9 mouse cellular contexts compared by ENCODE assay signal in the genomic region with DNA sequence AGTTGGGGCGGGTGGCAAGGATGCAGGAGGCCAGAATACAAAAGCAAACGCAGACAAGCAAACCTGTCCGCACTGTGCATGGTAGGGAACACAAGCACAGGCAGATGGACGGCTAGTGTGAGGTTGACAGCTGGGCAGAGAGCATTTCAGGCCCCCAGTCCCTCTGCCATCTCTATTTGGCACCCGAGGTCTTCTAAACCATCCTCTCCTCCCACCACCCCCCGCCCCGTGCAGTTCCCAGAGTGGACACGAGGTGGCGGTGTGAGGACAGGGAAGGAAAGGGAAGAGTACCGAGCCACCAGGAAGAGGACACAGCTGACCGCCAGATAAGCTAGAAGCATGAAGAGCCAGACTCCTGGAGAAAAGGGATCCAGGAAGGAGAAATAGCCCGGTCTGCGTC. TPM values are rescaled to one million over a fixed set of nuclear protein-coding genes. Genes with fewer than 3 reads are reported as not detected.
A peak's percentile ranks its signal among the peaks of the same experiment; 100 is the strongest.
DNase-seq lines count a peak whose midpoint lies in the region; ATAC-seq and TF ChIP-seq lines count a peak whose summit lies in the region.
"Had no signal": no experiment of that assay in that cellular context is flagged by ENCODE, and none has a peak within 500 bp of the region (broad histone marks: within the 10 kb centered on the region; RNA-seq: fewer than 3 reads in every experiment).

No protein-coding gene starts in this region.

- no peak overlapping the region for H3K4me3 ChIP-seq in lung, adult 2 months (replicated peaks; ENCODE audit: extremely low read depth, low read depth, low read length)
- H3K4me3 ChIP-seq: embryonic facial prominence, embryonic 13.5 days had no signal

- no peaks in the 10 kb centered on the region for H3K4me1 ChIP-seq in lung, adult 2 months (ENCODE audit: control insufficient read depth, insufficient read depth, low read length)
- H3K4me1 ChIP-seq: embryonic facial prominence, embryonic 13.5 days had no signal

- TF ChIP-seq POLR2A in lung, adult 2 months (IDR thresholded peaks at IDR 0.05; ENCODE audit: borderline replicate concordance, extremely low read depth, low read depth, low read length): no peak

- intact Hi-C loops in gastrocnemius, postnatal 14 days (cut with DNase I; ENCODE audit: low total_unique reads): no loop called here

- TF ChIP-seq CTCF in lung, adult 2 months (IDR thresholded peaks at IDR 0.05; ENCODE audit: insufficient read depth, low read length): peak; percentile 46

- DNase-seq in 3T3-L1 (ENCODE audit: low read depth, low spot score) (peak; percentile 47), adipocyte (ENCODE audit: low spot score) (peak; percentile 32)
- DNase-seq in gastrocnemius, postnatal 14 days: peak; percentile 72
- DNase-seq in kidney, postnatal 10 days: peak; percentile 86
- DNase-seq in lung, adult 2 months: peak; percentile 54
- DNase-seq in ovary, postnatal 10 days (ENCODE audit: low spot score): peak; percentile 64
- peak; percentile 52 to 84 for DNase-seq in thymus, postnatal 10 days (ENCODE audit: low spot score in 2 of 2)

- 15% methylated on average over 13 of the region's 13 CpGs for WGBS in lung, adult 2 months

- peak; percentile 77 for ATAC-seq in common myeloid progenitor, adult 5-6 weeks (replicated peaks; ENCODE audit: low read depth, poor library complexity, severe bottlenecking)

RNA-seq across cellular contexts. Expression of gene Tbcel, which starts 42.5 kb away (rescaled TPM):
- 18.0 and 22.9 TPM in 2 replicates for total RNA-seq in common myeloid progenitor, adult 5-6 weeks (2017)
- total RNA-seq in gastrocnemius, postnatal 14 days (2021): 10 to 100 TPM; 19.5 to 25.0 TPM
- polyA plus RNA-seq in lung, adult 2 months (2012; rRNA removed): 12.0 and 19.9 TPM in 2 replicates

Comparison
In these comparisons a context has a peak if more than half of its experiments do, and no peak if none do; other contexts are left out.
1. DNase-seq: peak in every context shown above with its lines; median percentile 86 in kidney, postnatal 10 days; 72 in gastrocnemius, postnatal 14 days; 68 in thymus, postnatal 10 days; 64 in ovary, postnatal 10 days; 54 in lung, adult 2 months; 47 in 3T3-L1; 32 in adipocyte.